Mouse (Mus musculus): ENCODE measurements around the gene Spata48.

The Spata48 gene

DNA sequence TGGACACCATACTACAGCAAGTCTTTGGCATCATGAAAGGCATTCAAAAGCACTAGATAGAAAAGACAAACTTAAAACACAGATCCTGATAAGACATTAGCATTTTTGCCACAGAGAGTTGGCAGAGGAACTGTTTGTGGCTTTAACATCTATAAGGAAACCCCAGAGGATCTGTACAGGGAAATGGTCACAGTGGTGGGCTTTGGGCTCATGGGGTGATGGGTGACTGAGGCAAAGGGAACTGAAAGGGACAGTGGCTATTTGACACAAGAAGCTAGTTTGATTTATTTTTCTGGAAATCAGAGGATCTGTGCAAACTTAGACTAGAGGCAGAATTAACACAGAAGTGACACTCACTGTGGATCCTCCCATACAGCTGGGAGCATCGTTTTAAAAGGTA lies 74.4 kb downstream of the Spata48 start:
- no peak for DNase-seq (ENCODE audit: low read depth, low spot score)

DNA sequence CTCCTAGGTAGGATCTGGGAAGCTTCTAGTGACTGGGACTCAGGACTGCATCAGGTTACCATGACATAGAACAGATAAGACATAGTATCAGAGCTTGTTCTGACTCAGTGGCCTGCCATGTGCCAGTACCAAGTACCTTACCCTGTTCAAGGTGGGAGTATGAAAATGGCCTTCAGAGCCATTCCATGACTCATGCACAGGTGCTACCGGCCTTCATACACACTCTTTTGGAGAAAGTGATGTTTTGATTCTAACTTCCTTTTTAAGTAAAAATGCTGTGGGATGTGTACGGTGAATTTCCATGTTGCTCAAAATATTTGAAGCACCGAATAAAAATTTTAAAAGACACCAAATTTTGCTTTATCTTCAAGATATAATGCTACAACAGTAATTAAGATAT lies 84.1 kb downstream of the Spata48 start:
- DNase-seq (ENCODE audit: low read depth, low spot score) = no peak

DNA sequence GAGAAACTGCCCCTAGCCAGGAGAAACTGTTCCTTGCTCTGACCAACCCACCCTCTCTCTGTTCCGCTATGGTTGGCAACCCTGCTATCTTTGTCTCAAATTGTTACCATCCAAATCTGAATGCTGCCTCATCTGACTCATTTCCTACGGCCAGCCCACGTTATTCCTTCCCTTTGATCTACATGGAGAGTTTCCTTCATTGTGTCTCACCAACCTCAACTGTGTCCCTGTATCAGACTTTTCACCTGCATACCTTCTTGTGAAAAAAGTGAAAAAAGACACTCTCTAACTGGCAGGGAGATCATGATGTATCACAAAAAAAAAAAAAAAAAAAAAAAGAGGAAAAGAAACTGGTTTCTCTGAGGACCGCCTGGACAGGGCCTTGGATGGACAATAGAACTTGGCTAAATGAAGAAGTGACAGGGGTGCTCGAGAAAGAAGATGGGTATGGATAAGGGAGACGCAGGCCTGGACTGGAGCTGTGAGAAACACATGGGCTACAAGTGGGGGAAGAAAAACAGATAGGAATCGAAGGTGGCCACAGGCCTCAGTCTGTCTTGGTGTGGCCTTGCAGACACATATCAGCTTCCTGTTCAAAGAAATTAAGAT lies 85.1 kb downstream of the Spata48 start:
- DNase-seq (ENCODE audit: low read depth, low spot score) = no peak

DNA sequence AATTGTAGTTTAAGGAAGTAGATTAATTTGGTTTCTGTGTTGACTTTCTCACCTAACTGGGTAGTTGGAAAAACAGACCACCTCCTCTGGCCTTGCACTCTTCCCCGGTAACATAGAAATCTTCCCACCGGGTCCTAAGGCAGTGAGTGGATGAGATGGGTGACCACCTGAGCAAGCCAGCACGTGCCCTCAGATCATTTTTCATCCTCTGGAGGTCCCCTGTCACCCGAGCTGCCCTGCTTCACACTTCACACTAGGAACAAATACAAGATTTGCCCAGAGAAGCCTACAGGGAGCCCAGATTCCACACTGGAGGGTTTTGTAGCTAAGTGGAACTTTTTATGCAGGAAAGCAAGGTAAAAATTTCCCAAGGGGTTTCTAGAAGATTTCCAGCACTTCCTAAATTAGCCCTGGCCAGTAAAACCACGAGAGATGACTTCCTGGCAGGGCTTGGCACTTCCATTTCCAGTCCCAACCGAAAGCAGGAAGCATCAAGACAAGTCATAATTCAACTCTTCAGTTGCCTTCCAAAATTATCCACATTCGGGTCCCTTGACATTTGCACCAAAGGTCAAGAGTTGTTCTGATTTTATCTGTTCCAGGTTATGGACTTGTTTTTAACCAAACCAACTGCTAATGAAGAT lies 85.8 kb downstream of the Spata48 start:
- DNase-seq (ENCODE audit: low read depth, low spot score) = no peak

DNA sequence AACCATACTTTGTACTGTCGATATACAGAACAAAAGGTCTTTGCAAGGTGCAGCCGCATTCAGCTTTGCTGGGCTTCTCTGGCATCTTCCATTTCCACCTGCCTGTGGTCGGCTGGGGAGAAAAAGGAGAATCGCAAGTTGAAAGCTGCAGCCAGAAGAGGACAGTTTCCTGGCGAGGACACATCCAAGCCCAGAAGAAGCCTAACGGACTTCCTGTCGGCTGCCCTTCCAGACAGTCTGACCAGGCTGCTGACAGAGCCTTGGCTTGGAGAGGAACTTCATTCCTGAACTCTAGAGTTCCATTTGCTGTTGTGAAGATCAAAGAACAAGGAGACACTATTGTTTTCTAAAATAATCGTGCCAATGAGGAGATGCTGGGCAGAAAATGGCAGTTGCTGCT lies 93.7 kb downstream of the Spata48 start:
- no peak for DNase-seq (ENCODE audit: low read depth, low spot score)

DNA sequence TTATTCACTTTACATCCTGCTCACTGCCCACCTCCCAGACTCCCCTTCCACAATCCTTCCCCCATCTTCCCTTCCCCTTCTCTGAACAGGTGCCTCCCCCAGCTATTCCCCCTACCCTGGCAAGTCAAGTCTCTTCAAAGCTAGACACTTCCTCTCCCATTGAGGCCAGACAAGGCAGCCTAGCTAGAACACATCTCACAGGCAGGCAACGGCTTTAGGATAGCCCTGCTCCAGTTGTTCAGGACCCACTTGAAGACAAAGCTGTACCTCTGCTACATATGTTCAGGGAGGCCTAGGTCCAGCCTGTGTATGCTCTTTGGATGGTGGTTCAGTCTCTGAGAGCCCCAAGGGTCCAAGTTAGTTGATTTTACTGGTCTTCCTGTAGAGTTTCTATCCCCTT lies 94.3 kb downstream of the Spata48 start:
- DNase-seq (ENCODE audit: low read depth, low spot score) = no peak

DNA sequence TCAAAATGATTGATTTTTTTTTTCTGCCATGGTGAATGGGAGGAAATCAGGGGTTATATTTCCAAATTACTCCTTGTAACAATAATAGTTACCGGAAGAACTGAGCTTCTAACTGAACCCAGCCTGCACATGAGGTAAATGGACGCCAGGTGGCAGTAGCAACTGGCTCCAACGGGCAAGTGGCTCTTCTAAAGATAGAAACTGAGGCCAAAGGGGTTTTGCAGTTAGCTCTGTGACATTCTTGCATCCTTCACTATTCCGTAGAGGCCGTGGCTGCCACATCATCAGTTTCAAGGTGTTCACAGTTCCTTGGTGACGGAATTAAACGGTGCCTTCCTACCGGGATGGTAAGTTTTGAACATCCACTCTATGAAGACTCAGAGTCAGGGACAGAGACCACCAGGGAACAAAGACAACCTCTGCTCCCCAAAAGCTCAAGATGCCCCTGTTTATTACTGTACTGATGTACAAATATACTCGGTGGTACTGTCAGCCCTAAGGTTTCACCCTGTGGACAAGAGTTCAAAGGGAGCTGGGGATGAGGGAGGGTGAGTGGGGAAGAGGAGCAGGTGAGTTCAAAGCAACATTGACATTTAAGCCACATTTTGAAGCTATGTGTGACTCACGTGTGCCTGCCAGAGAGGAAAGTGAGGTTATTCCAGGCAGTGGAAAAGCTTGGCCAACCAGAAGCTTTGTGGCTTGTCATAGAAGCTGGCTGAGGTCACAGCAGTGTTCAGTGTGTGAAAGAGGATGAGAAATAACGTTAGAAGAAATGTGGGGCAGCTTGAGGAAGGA lies 95.5 kb downstream of the Spata48 start:
- DNase-seq (ENCODE audit: low read depth, low spot score) = peak; percentile 35

DNA sequence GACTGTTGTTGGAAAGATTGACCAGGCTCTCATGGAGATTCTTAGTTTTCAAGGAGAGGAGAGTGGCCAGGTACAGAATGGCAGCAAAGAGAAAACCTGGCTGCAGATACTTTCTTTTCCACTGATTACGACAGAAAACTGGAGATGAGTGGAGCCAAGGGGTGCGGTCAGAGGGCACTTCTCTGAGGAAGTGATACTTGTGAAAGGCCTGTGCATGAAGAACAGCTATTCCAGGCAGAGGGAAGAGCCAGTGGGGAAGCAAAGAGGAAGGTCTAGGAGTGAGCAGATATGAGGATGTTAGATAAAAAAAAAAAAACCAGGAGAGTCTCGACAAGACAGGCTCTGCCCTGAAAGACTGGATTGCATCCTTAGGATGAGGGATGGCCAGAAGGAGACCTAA lies 96.8 kb downstream of the Spata48 start:
- DNase-seq (ENCODE audit: low read depth, low spot score) = no peak

DNA sequence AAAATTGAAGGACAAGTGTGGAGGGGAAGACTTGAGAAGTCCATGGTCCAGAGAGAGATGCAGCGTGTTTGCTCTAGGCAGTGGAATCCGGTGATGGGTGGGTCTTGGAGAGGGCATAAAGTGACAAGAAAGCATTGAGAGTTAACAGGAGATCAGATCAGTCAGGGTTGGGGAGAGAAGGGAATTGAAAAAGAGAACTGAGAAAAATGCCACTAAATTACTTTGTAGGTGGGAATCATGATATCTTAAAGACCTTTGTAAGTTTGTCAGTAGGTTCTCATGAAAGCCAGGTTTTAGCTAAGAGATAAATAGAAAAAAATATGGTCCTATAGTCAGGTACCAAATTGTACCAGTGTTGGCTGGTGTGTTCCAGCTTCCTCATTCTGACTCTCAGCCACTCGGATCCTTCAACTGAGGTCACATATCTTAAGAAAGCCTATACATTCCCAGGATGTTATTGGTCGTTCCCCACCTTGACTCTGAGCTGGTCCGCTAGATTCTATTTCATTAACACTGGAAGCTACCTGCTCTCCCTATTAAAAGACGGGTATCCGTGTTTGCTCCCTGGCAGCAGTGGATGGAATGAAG lies 97.3 kb downstream of the Spata48 start:
- no peak for DNase-seq (ENCODE audit: low read depth, low spot score)

DNA sequence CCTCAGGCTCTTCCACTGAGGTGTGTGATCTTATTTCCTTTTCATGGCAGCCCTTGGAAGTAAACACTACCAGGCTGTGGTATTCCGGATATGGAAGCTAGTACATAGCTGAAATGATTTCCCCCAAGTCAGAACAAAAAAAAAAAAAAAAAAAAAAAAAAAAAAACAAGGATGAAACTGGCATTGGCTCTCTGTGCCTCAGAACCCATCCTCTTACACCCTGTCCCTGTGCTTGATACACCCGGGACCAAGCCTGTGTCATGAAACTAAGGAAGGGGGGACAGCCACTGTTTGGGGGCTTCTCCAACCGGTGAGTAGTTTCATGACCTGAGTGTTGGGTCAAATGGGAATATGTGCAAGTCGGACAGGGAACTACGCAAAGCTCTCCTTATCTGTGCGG lies 99.2 kb downstream of the Spata48 start:
- DNase-seq (ENCODE audit: low read depth, low spot score) = no peak

DNA sequence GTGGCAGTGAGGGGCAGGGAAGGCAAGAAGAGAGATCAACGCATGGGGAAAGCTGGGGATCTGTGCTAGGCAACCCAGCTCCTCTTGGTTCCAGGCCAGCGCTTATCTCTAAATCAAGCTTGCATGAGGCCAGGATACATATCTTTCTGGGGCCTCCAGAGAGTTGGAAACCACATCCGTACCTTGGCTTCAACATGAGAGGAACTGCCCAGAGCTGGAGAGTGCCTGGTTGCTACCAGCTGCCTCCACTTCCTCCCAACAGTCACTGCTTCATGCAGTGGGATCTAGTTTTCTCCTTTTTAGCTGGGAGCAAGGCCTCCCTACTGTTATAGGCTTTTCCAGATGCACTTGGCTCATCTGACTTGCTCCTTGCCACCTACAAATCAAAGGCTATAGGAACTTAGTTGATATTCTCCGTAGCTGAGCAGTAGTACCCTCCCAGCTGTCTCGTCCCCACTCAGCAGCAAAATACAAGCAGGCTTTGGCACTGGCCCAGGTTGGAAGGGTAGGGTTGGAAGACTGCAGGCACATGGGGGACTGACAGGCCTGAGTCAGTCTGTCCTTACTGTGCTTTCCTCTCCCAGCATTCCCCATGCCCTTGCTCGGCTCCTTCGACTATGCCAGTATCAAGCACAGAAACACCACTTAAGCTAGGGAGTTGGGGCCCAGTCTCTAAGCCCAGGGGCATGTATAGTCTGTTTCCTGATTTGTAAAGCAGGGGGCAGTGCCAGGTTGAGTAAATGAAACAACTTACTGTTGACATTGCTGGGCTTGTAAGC lies 102.6 kb downstream of the Spata48 start:
- DNase-seq (ENCODE audit: low read depth, low spot score) = no peak

Measured in skeletal muscle tissue, adult 2 months (tissue).